Mouse (Mus musculus): ENCODE measurements around the gene Tnfaip3. TPM values are rescaled to one million over a fixed set of nuclear protein-coding genes. Genes with fewer than 3 reads are reported as not detected.

The Tnfaip3 gene
- polyA plus RNA-seq, 1 experiment from 2014 or later, result 1.9 TPM

- no peaks in the 10 kb centered on the region for H3K36me3 ChIP-seq
- WGBS, result 85% methylated on average over 3 of the region's 3 CpGs
- H3K27me3 ChIP-seq, result no peaks in the 10 kb centered on the region
- H3K9ac ChIP-seq, result no peak overlapping the region
- no peak overlapping the region for H3K4me3 ChIP-seq
- H3K4me1 ChIP-seq (replicated peaks), result no peaks in the 10 kb centered on the region
- H3K4me2 ChIP-seq, result no peak overlapping the region
- no peak overlapping the region for H3K27ac ChIP-seq
- no peak for ATAC-seq (ENCODE audit: low FRiP score)
- H3K9me3 ChIP-seq, result no peaks in the 10 kb centered on the region
Measured at GRCm38 (mm10) chr10:19034764-19035163, 19.3 kb upstream of the Tnfaip3 start.

DNA sequence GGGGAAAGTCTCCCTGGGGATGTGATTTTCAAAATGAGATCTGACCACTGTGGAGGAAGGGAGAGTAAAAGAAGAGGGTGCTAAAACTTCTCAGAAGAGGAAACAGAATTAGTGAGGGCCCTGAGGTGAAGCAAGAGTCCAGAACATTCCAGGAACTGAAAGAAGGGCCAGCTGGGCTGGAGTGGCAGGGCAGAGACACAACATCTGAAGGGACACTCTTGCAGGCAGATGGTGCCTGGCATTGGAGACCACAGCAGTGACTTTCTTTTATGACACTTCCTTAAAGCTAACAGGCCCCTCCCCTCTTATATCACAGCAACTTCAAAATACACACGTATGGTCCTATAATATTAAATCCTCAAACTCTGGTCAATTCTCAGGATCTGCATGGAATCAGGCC is 18.2 kb upstream of the Tnfaip3 start:
- Histone ChIP-seq H3K9ac (no peak overlapping the region), H3K4me1 (replicated peaks) (no peaks in the 10 kb centered on the region), H3K27me3 (no peaks in the 10 kb centered on the region), H3K9me3 (no peaks in the 10 kb centered on the region), H3K36me3 (no peaks in the 10 kb centered on the region), H3K27ac (no peak overlapping the region), H3K4me3 (no peak overlapping the region), H3K4me2 (no peak overlapping the region)
- no peak for ATAC-seq (ENCODE audit: low FRiP score)
- WGBS, result 86% methylated on average over 1 of the region's 1 CpGs

- H3K9ac ChIP-seq, result no peak overlapping the region
- ATAC-seq (ENCODE audit: low FRiP score), result no peak
- no peaks in the 10 kb centered on the region for H3K4me1 ChIP-seq (replicated peaks)
- no peaks in the 10 kb centered on the region for H3K27me3 ChIP-seq
- no peak overlapping the region for H3K4me2 ChIP-seq
- H3K36me3 ChIP-seq, result no peaks in the 10 kb centered on the region
- no peaks in the 10 kb centered on the region for H3K9me3 ChIP-seq
- no peak overlapping the region for H3K4me3 ChIP-seq
- no peak overlapping the region for H3K27ac ChIP-seq
Measured at GRCm38 (mm10) chr10:19031875-19032274, 16.4 kb upstream of the Tnfaip3 start.

DNA sequence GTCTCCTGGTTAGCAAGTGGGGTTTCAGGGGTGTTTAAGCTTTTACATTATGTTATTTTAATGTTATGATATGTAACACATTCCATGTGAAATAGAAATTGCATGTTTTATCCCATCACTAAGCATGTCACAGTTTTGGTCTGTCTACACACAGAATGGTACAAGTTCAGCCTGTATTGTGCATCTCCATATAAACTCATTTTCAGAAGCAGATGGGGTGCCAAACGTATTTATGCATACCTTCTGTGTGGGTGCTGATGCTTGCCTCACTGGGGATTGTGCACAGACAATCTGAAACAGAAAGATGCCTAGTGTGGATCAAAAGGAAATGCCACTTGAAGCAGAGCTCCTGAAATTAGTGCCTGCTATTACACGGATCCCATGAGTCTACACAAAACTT is 15.2 kb upstream of the Tnfaip3 start:
- no peak overlapping the region for H3K4me3 ChIP-seq

DNA sequence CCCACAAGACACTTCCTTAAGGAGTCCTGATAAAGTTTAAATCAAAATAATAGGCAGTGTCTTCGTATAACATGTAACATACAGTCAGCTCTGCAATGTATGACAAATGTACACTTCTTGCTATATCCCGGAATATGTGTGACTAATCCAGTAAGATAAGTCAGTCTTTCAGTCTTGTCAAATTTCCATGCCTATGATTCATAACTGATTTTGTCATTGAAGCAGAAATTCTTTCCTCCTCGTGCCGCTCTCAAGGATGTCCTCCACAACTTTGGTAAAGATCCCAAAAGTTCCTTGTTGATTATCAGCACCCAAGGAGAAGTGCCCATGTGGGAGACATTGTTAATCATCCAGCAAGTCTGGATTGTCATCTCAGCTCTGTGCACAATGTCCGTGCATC is 11.3 kb upstream of the Tnfaip3 start:
- no peaks in the 10 kb centered on the region for H3K9me3 ChIP-seq
- H3K4me2 ChIP-seq, result no peak overlapping the region
- no peaks in the 10 kb centered on the region for H3K4me1 ChIP-seq (replicated peaks)
- H3K36me3 ChIP-seq, result no peaks in the 10 kb centered on the region
- H3K27ac ChIP-seq, result no peak overlapping the region
- no peak overlapping the region for H3K4me3 ChIP-seq
- H3K9ac ChIP-seq, result no peak overlapping the region
- no peaks in the 10 kb centered on the region for H3K27me3 ChIP-seq
- ATAC-seq (ENCODE audit: low FRiP score), result no peak
- WGBS, result 94% methylated on average over 5 of the region's 5 CpGs

More for the DNA sequence above, 15.2 kb upstream of the Tnfaip3 start:
- Histone ChIP-seq H3K4me2 (no peak overlapping the region), H3K27ac (no peak overlapping the region), H3K9me3 (no peaks in the 10 kb centered on the region), H3K27me3 (no peaks in the 10 kb centered on the region), H3K9ac (no peak overlapping the region), H3K36me3 (no peaks in the 10 kb centered on the region), H3K4me1 (replicated peaks) (no peaks in the 10 kb centered on the region)
- no peak for ATAC-seq (ENCODE audit: low FRiP score)
- 79% methylated on average over 2 of the region's 2 CpGs for WGBS

- 88% methylated on average over 5 of the region's 5 CpGs for WGBS
- H3K9me3 ChIP-seq, result no peaks in the 10 kb centered on the region
- H3K27me3 ChIP-seq, result no peaks in the 10 kb centered on the region
- H3K36me3 ChIP-seq, result no peaks in the 10 kb centered on the region
- no peaks in the 10 kb centered on the region for H3K4me1 ChIP-seq (replicated peaks)
- ATAC-seq (ENCODE audit: low FRiP score), result no peak
- H3K4me3 ChIP-seq, result no peak overlapping the region
- no peak overlapping the region for H3K27ac ChIP-seq
- H3K4me2 ChIP-seq, result no peak overlapping the region
- no peak overlapping the region for H3K9ac ChIP-seq
Measured at GRCm38 (mm10) chr10:19024353-19024752, 8.9 kb upstream of the Tnfaip3 start.

DNA sequence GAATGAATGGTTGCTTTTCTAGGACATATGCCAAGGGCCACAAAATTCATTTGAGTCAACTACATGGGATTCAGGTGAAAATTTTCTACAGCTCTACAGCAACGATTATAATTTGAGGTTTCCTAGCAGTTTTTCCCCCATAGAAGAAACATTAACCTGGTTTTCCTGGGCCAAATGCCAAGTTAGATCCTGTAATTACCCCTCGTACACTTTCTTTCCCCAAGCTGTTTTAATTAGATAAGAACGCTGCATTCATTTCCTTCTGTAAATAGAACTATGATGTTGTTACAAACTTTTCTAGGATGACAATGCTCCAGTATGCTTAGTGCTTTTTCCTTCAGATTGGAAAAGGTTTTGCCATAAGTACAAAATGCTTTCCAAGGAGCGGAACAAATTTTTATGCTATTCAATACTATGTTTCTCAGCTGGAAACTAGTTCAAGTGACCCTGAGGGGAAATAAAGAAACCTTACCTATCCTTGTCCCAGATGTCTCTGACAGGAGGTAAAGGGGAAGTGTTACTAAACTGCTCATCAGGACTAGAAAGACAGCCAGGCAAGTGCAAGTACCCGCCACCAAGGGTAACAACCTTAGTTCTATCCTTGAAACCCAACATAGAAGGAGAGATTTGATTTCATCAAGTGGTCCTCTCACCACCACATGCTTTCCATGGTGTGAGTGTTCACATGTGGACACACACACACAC is 8.3 kb upstream of the Tnfaip3 start:
- no peak for ATAC-seq (ENCODE audit: low FRiP score)
- Histone ChIP-seq H3K4me1 (replicated peaks) (no peaks in the 10 kb centered on the region), H3K36me3 (no peaks in the 10 kb centered on the region), H3K27me3 (no peaks in the 10 kb centered on the region), H3K27ac (no peak overlapping the region), H3K9me3 (no peaks in the 10 kb centered on the region), H3K4me2 (no peak overlapping the region), H3K4me3 (no peak overlapping the region), H3K9ac (no peak overlapping the region)
- WGBS, result 87% methylated on average over 5 of the region's 5 CpGs

DNA sequence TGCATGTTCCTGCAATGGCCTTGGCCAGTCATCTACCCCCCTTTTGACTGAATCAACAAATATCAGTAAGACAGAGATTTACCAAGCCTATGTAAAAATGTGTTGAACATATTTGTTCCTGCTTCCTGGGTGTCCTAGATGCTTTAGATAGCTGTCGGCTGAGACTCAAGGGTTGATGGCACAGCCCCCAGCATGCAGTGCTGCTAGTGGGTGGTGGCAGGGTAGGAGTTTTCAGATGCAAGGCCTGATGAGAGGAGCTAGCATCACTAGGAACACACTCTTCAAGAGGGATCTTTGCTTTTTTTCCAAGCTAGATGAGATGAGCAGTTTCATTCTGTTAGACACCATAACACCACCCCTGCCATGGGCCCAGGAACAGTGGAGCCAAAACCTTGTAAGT is 6.8 kb upstream of the Tnfaip3 start:
- H3K4me2 ChIP-seq, result no peak overlapping the region
- no peak overlapping the region for H3K27ac ChIP-seq
- WGBS, result 94% methylated on average over 1 of the region's 1 CpGs
- no peak for ATAC-seq (ENCODE audit: low FRiP score)
- H3K4me1 ChIP-seq (replicated peaks), result no peaks in the 10 kb centered on the region
- H3K36me3 ChIP-seq, result no peaks in the 10 kb centered on the region
- H3K4me3 ChIP-seq, result no peak overlapping the region
- peaks cover 4% of the 10 kb centered on the region; the same call in 1 of the 2 replicates for H3K27me3 ChIP-seq
- no peaks in the 10 kb centered on the region for H3K9me3 ChIP-seq
- no peak overlapping the region for H3K9ac ChIP-seq

- H3K27me3 ChIP-seq, result peaks cover 12% of the 10 kb centered on the region; the same call in 1 of the 2 replicates
- H3K4me1 ChIP-seq (replicated peaks), result peaks cover 12% of the 10 kb centered on the region
- no peaks in the 10 kb centered on the region for H3K9me3 ChIP-seq
- H3K4me2 ChIP-seq, result no peak overlapping the region
- H3K9ac ChIP-seq, result no peak overlapping the region
- no peak overlapping the region for H3K27ac ChIP-seq
- 76% methylated on average over 4 of the region's 4 CpGs for WGBS
- H3K36me3 ChIP-seq, result no peaks in the 10 kb centered on the region
- no peak for ATAC-seq (ENCODE audit: low FRiP score)
- no peak overlapping the region for H3K4me3 ChIP-seq
Measured at GRCm38 (mm10) chr10:19016823-19017471, 1.5 kb upstream of the Tnfaip3 start.

GRCm38 (mm10) chr10:19014381-19015256 is 838 bp downstream of the Tnfaip3 start:
- peak overlapping the region; percentile 86 for H3K9ac ChIP-seq
- no peaks in the 10 kb centered on the region for H3K36me3 ChIP-seq
- H3K4me2 ChIP-seq, result peak overlapping the region; percentile 86
- ATAC-seq (ENCODE audit: low FRiP score), result peak; percentile 6; the same call in 1 of the 2 replicates
- H3K4me3 ChIP-seq, result peak overlapping the region; percentile 87
- H3K9me3 ChIP-seq, result no peaks in the 10 kb centered on the region
- peaks cover 12% of the 10 kb centered on the region; the same call in 1 of the 2 replicates for H3K27me3 ChIP-seq
- WGBS, result under 1% methylated on average over 43 of the region's 43 CpGs
- peaks cover 12% of the 10 kb centered on the region for H3K4me1 ChIP-seq (replicated peaks)
- peak overlapping the region; percentile 66 for H3K27ac ChIP-seq

DNA sequence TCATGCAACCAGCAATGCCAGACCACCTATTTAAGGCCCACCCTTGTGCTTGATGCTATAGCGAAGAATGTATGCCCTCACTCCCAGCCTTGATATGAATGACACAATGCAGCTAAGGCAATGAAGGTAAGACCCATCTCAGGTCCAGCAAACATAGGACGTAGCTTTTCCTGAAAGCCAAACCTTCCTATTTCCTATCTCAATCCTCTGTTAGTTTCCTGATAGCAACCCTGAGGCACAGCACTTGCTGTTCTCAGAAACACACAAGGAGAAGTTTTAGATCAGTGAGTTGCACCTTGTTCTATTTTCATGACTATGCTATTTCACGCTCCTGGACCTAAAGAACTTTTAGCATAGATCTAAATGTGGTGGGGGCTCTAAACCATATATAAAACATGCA is 2.1 kb downstream of the Tnfaip3 start:
- 93% methylated on average over 3 of the region's 3 CpGs for WGBS
- no peak overlapping the region for H3K27ac ChIP-seq
- no peak for ATAC-seq (ENCODE audit: low FRiP score)
- H3K9ac ChIP-seq, result no peak overlapping the region
- H3K9me3 ChIP-seq, result no peaks in the 10 kb centered on the region
- peaks cover 12% of the 10 kb centered on the region for H3K4me1 ChIP-seq (replicated peaks)
- H3K4me2 ChIP-seq, result no peak overlapping the region
- no peaks in the 10 kb centered on the region for H3K36me3 ChIP-seq
- no peak overlapping the region for H3K4me3 ChIP-seq
- peaks cover 12% of the 10 kb centered on the region; the same call in 1 of the 2 replicates for H3K27me3 ChIP-seq

GRCm38 (mm10) chr10:19012616-19013015 is 2.8 kb downstream of the Tnfaip3 start:
- Histone ChIP-seq H3K36me3 (peaks cover 5% of the 10 kb centered on the region), H3K4me3 (no peak overlapping the region), H3K4me1 (replicated peaks) (peaks cover 12% of the 10 kb centered on the region), H3K9me3 (no peaks in the 10 kb centered on the region), H3K9ac (no peak overlapping the region), H3K27ac (no peak overlapping the region), H3K4me2 (no peak overlapping the region), H3K27me3 (peaks cover 11% of the 10 kb centered on the region; the same call in 1 of the 2 replicates)
- no peak for ATAC-seq (ENCODE audit: low FRiP score)
- WGBS, result 92% methylated on average over 3 of the region's 3 CpGs

Data from hindbrain, embryonic 13.5 days (tissue).